Mouse (Mus musculus): ENCODE measurements around the gene 4930426L09Rik. TPM values are rescaled to one million over a fixed set of nuclear protein-coding genes. Genes with fewer than 3 reads are reported as not detected.

Gene 4930426L09Rik
- total RNA-seq (2021): under 1 TPM; 0.72 to 0.89 TPM
- long read RNA-seq: 0 reads

- peak; percentile 93 to 95 for DNase-seq (ENCODE audit: low spot score in 2 of 2)
Observed at GRCm38 (mm10) chr2:18998054-18998478, at the start of gene 4930426L09Rik, which contains the start of gene Pip4k2a. 4930426L09Rik (plus strand) TSS chr2:18998343. Pip4k2a (minus strand) TSS chr2:18998126.

DNA sequence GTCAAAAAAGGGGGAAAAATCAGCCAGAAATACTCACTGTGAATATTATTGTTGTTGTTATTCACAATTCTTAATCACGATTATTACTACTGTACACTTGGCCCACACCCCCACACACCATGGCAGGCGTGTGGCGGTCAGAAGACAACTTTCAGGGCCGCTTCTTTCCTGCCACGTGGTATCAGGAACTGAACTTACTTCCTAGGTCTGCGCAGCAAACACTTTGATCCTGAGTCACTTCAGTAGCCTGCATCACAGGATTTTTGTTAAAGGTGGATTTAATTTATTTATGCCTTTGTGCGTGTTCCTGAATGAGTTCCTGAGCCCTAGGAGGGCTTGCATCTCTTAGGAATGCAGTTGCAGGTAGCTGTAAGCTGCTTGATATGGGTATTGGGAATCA is 49.4 kb upstream of the 4930426L09Rik start:
- DNase-seq (ENCODE audit: low spot score in 2 of 2): no peak

GRCm38 (mm10) chr2:18950758-18951157 is 47.4 kb upstream of the 4930426L09Rik start:
- no peak for DNase-seq (ENCODE audit: low spot score in 2 of 2)

DNA sequence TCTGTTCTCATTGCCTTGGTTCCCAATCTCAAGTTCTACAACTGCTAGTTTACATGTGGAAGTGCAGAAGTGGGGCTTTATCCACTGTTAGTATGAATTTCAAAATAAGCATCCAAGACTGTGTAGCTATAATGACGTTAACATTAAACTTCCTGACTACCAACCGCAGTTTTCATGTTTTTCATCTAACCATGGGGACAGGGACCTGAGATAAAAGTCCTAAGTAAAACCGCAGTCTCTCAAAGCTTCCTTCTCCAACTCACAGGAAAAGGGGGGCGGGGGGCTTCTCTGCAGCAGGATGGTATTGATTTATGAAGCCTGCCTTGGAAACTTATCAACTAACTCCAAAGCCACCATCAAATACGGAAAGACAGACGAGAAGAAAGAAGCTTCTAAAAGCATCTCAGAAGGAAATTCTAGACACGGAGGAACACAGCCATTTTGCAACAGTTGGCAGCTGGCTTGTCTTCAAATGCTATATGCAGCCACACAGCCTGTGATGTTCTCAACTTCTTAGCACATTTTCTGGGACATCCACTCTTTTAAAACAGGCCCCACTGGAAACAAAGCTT is 46.0 kb upstream of the 4930426L09Rik start:
- DNase-seq (ENCODE audit: low spot score in 2 of 2): peak in 1 of 2 experiments; percentile 37

- DNase-seq (ENCODE audit: low spot score in 2 of 2): no peak
Observed at GRCm38 (mm10) chr2:18954422-18954821, 43.7 kb upstream of the 4930426L09Rik start.

GRCm38 (mm10) chr2:18955022-18955421 is 43.1 kb upstream of the 4930426L09Rik start:
- DNase-seq (ENCODE audit: low spot score in 2 of 2): no peak

DNA sequence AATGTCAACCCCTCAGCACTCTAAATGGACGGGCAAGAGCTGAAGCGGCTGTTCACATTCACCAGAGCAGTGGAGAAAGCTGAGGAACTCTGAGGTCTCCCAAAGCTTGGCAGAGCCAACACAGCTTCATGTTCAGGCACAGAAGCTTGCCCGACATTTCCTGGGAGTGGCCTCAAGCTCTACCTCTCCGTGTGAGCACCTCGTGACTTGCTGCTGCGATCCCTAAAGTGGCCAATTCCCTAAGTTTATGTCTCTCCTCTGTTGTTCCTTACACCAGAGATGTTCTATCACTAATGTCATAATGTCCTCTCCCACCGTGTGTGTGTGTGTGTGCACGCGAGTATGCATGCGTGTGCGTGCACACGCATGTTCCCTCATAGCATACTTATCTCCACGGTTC is 42.5 kb upstream of the 4930426L09Rik start:
- DNase-seq (ENCODE audit: low spot score in 2 of 2): no peak

- no peak for DNase-seq (ENCODE audit: low spot score in 2 of 2)
Observed at GRCm38 (mm10) chr2:18956424-18956823, 41.7 kb upstream of the 4930426L09Rik start.

- DNase-seq (ENCODE audit: low spot score in 2 of 2): no peak
Observed at GRCm38 (mm10) chr2:18956945-18957344, 41.2 kb upstream of the 4930426L09Rik start.

- no peak for DNase-seq (ENCODE audit: low spot score in 2 of 2)
Observed at GRCm38 (mm10) chr2:18957459-18957858, 40.7 kb upstream of the 4930426L09Rik start.

DNA sequence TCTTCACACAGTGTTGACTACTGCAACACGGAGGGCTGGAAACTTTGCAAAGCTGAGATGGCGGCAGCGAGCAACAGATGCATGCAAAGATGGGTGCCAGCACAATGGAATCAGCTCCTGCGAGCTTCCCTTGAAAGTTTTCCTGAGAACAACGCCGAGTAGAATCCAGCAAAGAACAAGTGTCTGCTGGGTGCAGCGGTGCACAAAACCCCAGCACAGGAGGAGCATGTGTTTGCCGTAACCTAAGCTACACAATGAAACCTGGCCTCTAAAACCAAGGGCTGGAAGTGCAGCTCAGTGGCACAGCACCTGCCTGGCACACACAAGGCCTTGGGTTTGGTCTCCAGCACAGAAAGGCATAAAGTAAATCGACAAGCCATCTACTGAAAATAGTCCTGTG is 40.1 kb upstream of the 4930426L09Rik start:
- DNase-seq (ENCODE audit: low spot score in 2 of 2): peak in 1 of 2 experiments; percentile 29

DNA sequence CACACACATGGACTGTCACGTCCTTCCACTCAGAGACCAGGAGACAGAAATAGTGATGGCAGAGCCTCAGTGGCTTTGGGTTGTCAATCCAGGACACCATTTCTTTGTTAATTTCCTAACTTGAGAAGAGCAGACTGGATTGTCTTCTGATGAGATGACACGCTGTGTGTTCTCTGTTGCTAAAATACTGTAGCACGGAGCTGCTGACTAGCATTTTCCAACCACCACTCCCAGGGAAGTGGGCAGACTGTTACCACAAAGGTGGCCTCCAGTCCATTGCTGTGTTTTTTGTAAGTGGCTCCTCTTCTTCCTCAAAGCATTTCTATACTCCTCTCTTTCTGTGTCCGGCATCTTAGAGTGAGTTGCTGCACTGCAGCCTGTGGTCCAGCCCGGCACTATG is 39.6 kb upstream of the 4930426L09Rik start:
- DNase-seq (ENCODE audit: low spot score in 2 of 2): no peak

- DNase-seq (ENCODE audit: low spot score in 2 of 2): no peak
Observed at GRCm38 (mm10) chr2:18959008-18959407, 39.1 kb upstream of the 4930426L09Rik start.

GRCm38 (mm10) chr2:18959558-18959957 is 38.6 kb upstream of the 4930426L09Rik start:
- no peak for DNase-seq (ENCODE audit: low spot score in 2 of 2)

DNA sequence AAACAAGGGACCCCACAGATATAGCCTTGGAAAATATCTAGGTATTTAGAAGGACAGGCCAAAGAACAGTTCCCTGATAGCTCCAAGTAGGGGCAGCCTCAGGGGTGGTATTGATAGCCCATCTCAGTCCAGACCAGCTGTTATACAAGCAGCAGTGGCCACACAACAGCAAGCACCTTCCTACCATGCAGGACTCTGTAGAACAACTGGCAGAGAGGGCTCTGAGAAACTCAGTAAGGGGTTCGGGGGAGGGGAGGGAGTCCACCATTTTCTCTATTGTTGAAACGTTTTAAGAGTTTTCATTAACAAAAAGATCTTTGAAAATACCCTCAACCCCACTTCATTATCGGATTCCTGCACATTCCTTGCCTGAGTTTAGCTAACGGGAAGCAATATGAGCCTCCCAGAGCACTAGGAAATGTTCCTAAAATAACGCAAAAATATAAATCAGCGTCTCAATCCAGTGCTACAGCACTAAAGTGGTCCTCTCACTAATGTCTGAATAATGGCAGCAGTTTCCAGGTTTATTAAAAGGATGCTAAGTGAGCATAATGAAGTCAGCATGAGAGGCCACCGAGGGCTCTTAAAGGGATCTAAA is 37.7 kb upstream of the 4930426L09Rik start:
- no peak for DNase-seq (ENCODE audit: low spot score in 2 of 2)

- DNase-seq (ENCODE audit: low spot score in 2 of 2): no peak
Observed at GRCm38 (mm10) chr2:18962502-18962901, 35.6 kb upstream of the 4930426L09Rik start.

DNA sequence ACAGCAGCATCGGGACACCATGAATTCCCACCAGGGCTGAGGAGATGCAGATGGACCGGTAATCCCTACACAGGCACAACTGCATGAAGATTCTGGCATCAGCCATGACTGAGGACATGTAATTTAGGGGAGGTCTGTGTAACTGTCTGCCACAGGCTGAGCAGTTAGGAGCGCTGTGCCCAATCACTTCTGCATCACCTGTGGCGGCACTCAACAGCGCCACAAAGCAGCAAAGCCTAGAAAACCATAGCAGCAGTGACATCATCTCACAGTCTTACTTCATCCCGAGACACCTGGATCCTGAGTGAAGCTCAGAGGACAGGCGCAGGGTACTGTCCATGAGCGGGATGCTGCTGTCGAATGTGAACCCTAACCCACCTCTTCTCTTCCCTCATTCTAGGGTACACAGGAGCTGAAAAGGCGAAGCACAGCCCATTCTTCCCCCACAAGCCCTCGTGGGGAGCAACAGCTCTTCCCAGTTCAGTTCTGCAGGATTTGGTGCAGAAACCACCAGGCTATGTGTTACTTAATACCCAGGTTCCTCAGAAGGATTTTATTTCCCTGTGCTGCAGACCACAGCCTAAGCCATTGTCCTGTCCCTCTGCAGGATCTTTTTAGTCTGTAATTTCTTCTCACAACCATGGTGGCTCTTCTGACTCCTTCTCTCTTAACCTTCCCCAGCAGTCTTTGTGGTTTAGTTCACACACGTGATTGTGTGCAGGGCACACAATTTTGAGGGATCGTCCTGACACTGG is 34.7 kb upstream of the 4930426L09Rik start:
- DNase-seq (ENCODE audit: low spot score in 2 of 2): no peak

GRCm38 (mm10) chr2:18965108-18965507 is 33.0 kb upstream of the 4930426L09Rik start:
- DNase-seq (ENCODE audit: low spot score in 2 of 2): no peak

- no peak for DNase-seq (ENCODE audit: low spot score in 2 of 2)
Observed at GRCm38 (mm10) chr2:18965950-18966349, 32.2 kb upstream of the 4930426L09Rik start.

DNA sequence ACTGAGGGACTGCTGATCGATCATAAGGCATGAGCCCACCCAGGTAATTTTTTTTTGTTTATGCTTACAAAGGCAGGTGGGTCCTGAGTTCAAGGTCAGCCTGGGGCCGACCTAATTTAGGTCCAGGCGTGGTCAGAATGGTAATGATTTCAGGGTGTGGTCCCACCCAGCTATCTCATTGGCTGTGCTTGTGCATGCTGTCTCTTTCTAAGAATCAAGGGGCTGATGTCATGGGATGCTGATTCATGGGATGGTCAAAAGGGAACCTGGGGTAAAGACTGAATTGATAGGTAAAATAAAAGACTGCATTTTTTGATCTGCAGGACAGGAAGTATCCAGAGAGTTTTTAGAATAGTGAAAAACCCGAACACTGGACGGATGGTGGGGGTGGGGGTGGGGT is 31.6 kb upstream of the 4930426L09Rik start:
- no peak for DNase-seq (ENCODE audit: low spot score in 2 of 2)

DNA sequence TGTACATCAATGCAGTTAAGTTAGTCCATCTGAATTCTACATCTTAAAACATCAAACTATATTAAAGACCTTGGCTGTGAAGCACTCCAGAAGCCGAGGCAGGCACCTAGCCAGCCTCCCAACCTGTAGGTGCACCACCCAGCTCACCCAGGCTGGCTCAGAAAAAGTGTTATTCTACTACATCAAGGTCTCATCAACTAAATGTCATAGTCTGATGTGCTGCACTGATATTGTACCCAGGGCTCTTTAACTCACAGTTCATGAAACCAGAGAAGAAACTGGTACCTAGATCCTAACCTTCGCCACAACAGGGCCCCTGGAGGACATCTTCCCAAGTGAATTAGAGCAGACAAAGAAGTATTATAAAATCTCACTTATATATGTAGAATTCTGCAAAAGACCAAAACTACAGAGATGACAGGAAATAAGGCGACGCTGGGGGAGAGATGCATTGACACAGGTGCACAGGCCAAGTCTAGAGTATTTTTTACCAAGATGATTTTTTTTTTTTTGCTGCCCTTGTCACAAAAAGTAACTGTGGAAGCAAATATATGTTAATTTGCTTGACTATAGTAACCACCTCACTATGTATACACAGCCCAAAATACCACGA is 30.6 kb upstream of the 4930426L09Rik start:
- no peak for DNase-seq (ENCODE audit: low spot score in 2 of 2)

Data from layer of hippocampus, adult 18-20 months (tissue).